Mouse (Mus musculus): ENCODE data around the gene Zscan4-ps3.
"Not testable (repeated sequence)": the region's sequence is repeated elsewhere in the genome, so short reads cannot be mapped to it uniquely, and the experiment has no call there.

The Zscan4-ps3 gene

DNA sequence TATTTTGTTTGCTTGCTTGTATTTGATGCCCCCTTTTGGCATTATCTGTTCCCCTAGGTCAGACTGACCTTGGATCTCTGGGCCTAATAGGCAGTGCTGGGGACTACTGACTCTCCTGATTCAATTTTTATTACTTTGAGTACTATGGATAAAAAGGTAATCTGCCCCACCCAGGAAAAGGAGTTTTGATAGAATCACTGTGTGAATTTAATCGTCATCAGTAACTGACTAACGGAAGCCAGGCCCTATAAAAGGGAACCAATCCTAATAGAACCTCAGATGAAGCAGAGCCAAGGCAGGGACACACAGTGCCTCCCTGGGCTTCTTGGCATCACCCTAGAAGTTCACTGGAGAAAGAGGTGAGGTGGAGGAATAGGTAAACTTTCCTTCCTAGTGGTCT is at the start of gene Zscan4-ps3:
Gene Zscan4-ps3 (plus strand): TSS at position 301 of the 400 bp plus-strand sequence.
- DNase-seq (ENCODE audit: inconsistent age in 2 of 2, low spot score in 1 of 2): not testable (repeated sequence)

DNA sequence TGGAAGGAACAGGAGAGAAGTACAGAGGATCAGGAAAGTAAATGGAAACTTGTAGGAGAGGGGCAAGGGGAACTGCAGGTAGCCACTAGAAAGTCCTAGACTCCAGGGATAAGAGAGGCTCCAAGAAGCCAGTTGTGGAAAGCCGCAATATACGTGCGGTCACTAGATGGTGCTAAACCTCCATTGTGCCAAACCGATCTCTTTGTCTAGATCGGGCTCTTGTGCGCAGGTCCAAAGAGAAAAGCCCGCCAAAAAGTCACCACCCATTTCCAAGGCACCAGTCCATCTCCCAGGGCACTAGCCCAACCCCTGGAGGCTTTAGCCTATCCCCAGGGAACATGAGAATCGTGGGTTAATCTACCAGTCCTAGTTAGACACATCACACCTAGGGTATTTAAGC is 8.0 kb downstream of the Zscan4-ps3 start:
- peak in 1 of 2 experiments; percentile 72 for DNase-seq (ENCODE audit: inconsistent age in 2 of 2, low spot score in 1 of 2)
